15 mouse cellular contexts compared by ENCODE assay signal in the genomic region with DNA sequence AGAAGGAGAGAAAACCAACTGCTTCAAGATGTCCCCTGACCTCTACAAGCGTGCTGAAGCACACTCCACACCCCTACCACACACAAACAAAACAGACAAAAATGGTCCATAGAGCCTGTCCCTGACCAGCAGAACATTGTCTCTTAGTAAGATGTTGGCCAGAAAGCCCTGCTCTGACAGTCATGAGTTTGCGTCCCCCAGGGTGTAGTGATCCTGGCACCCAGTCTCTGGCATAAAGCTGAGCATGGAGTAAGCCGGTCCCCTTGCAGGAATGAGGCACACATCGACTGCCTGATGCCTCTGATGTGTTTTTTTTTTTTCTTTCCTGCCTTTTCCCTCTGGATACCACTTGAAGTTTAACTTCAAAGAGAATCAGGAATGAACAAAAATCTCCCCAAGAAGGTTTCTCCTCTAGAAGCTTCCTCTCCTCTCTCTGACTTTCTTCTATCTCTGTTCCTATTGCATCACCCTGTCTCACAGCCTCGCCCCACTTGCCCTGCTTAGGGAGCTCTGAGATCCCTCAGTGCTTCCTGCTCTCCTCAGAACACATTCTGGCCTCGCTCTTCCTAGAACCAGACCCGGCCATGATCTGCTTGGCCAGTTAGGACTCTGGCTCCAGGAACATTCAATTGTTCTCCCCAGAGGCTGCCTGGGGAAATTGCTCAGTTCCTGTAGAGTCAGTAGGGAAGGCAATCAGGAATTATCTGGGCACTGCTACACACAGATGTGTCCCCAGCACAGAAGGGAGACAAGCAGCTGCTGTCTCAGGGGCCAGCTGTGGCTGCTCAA. TPM values are rescaled to one million over a fixed set of nuclear protein-coding genes. Genes with fewer than 3 reads are reported as not detected.
A peak's percentile ranks its signal among the peaks of the same experiment; 100 is the strongest.
DNase-seq lines count a peak whose midpoint lies in the region; TF ChIP-seq lines count a peak whose summit lies in the region.
"Had no signal": no experiment of that assay in that cellular context is flagged by ENCODE, and none has a peak within 500 bp of the region (broad histone marks: within the 10 kb centered on the region; RNA-seq: fewer than 3 reads in every experiment).

No protein-coding gene starts in this region.

- no peak overlapping the region for H3ac ChIP-seq in C2C12 (ENCODE audit: control insufficient read depth, insufficient read length, low read depth)

- H3K36me3 ChIP-seq in heart, embryonic 10.5 days, result no peaks in the 10 kb centered on the region
- H3K36me3 ChIP-seq in C2C12 (ENCODE audit: control insufficient read depth, insufficient read depth), result no peaks in the 10 kb centered on the region
- H3K36me3 ChIP-seq: forebrain, embryonic 10.5 days; hindbrain, embryonic 13.5 days had no signal

- H3K27ac ChIP-seq in heart, embryonic 10.5 days, result no peak overlapping the region
- H3K27ac ChIP-seq: forebrain, embryonic 10.5 days; hindbrain, embryonic 13.5 days; liver, embryonic 14.5 days had no signal

- peaks cover 1% of the 10 kb centered on the region; the same call in 1 of the 2 replicates for H3K4me1 ChIP-seq in heart, embryonic 10.5 days

- no peaks in the 10 kb centered on the region for H3K27me3 ChIP-seq in heart, embryonic 10.5 days (ENCODE audit: insufficient read depth, poor library complexity, severe bottlenecking)
- peaks cover 23% of the 10 kb centered on the region for H3K27me3 ChIP-seq in C2C12 (ENCODE audit: control insufficient read depth, insufficient read depth, insufficient read length)
- H3K27me3 ChIP-seq: hindbrain, embryonic 13.5 days had no signal

- intact Hi-C loops in gastrocnemius, postnatal 14 days (cut with DNase I; ENCODE audit: low total_unique reads), result no loop called here
- intact Hi-C loops in left cerebral cortex, postnatal 36 days (cut with DNase I), result no loop called here

- peak; percentile 99 for DNase-seq in heart, adult 11 months
- DNase-seq in heart, embryonic 10.5 days (ENCODE audit: low spot score), result no peak
- peak; percentile 51 for DNase-seq in gastrocnemius, postnatal 14 days
- peak; percentile 63 for DNase-seq in kidney, postnatal 14 days
- DNase-seq in left cerebral cortex, postnatal 36 days (ENCODE audit: low spot score in 2 of 2), result no peak
- no peak for DNase-seq in spleen, postnatal 4 days (ENCODE audit: low spot score in 2 of 2)
- no peak for DNase-seq in cerebellum, adult 9-10 months
- DNase-seq: cerebellum, postnatal 36 days; thymus, adult 18-20 months had no signal

- no peaks in the 10 kb centered on the region for H3K9me3 ChIP-seq in heart, embryonic 10.5 days

- no peaks in the 10 kb centered on the region for H3K79me3 ChIP-seq in C2C12 (ENCODE audit: low read depth)

- H3K4me3 ChIP-seq in heart, embryonic 10.5 days, result no peak overlapping the region
- no peak overlapping the region for H3K4me3 ChIP-seq in C2C12 (ENCODE audit: insufficient read depth, poor library complexity, severe bottlenecking)
- H3K4me3 ChIP-seq: forebrain, embryonic 10.5 days; hindbrain, embryonic 13.5 days had no signal

- no peak for TF ChIP-seq CTCF in C2C12 (IDR thresholded peaks at IDR 0.05; ENCODE audit: control insufficient read depth, insufficient read depth, insufficient read length)

- no peaks in the 10 kb centered on the region for H3K79me2 ChIP-seq in C2C12 (ENCODE audit: control insufficient read depth, insufficient read depth)

- WGBS in heart, embryonic 10.5 days, result 67% methylated on average over 7 of the region's 7 CpGs

TF ChIP-seq in C2C12, 6 proteins besides CTCF, POLR2A, EP300 and RAD21:
- peak; percentile 21 for TF ChIP-seq CEBPB (IDR thresholded peaks at IDR 0.05; ENCODE audit: low read depth)
- no peak for TF ChIP-seq MAX (IDR thresholded peaks at IDR 0.05)

RNA-seq across cellular contexts. Expression of a gene that starts 28.1 kb away (rescaled TPM):
- polyA plus RNA-seq in heart, embryonic 10.5 days (2016; fragmentation: Nextera tagmentation; extraction: Ambion mirVana), result not detected in 2 replicates
- polyA plus RNA-seq in C2C12 (2012; fragmentation: generic; extraction: Trizol), result not detected
- total RNA-seq in gastrocnemius, postnatal 14 days (2021), result under 1 TPM; 0.16 to 0.51 TPM
- not detected for total RNA-seq in left cerebral cortex, postnatal 36 days (2021)
- total RNA-seq: left cerebral cortex, adult 8-10 months had no signal
- polyA plus RNA-seq: forebrain, embryonic 10.5 days; hindbrain, embryonic 13.5 days; liver, embryonic 14.5 days; midbrain, embryonic 16.5 days had no signal

Comparison
In these comparisons a context has a peak if more than half of its experiments do, and no peak if none do; other contexts are left out.
1. DNase-seq: peak in heart, adult 11 months (single experiment), gastrocnemius, postnatal 14 days (single experiment) and kidney, postnatal 14 days (single experiment); none in heart, embryonic 10.5 days (single experiment), left cerebral cortex, postnatal 36 days (0 of 2), spleen, postnatal 4 days (0 of 2) and cerebellum, adult 9-10 months (single experiment).